Mouse (Mus musculus) spleen, adult 2 months (tissue): ENCODE measurements around the gene Gm884.

Source experiments
- CTCF ChIP-seq: fragments of 200-500 bp; IDR thresholded peaks from 2 replicates; pipeline ENCODE4 v1.5.1; 2011; ENCODE audit warnings: mild to moderate bottlenecking, inconsistent platforms; ENCODE audit not compliant: insufficient read depth, insufficient read length, insufficient replicate concordance; ENCODE audit errors: extremely low read depth
- POLR2A ChIP-seq: fragments of 200-500 bp; IDR thresholded peaks from 2 replicates; pipeline ENCODE4 v1.6.1; 2011; ENCODE audit warnings: low read depth, low read length, inconsistent platforms

DNA sequence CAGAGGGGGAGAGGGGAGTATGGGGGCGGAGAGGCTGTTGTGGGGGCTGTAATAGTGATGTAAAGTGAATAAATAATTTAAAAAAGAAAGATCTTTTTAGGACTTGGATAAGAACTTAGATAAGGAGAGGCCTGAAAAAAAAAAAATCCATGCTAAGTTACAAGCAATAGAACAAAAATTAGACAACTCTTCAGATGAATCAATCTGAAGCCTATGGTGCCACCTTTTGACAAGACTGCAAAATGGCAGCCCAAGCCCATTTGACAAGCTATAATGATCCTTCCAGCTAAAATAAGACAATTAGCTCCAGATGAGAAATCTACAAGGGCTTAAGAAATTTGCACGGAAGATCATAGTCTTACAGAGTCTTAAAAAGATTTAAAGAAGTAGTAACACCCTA is 64.9 kb downstream of the Gm884 start:
- no peak for TF ChIP-seq CTCF
- no peak for TF ChIP-seq POLR2A
